Mouse (Mus musculus) heart, postnatal 25 days (tissue): Measurements from ENCODE around the gene Dnm1. TPM values are rescaled to one million over a fixed set of nuclear protein-coding genes. Genes with fewer than 3 reads are reported as not detected.
A peak's percentile ranks its signal among the peaks of the same experiment; 100 is the strongest.
"Not testable (repeated sequence)": the region's sequence is repeated elsewhere in the genome, so short reads cannot be mapped to it uniquely, and the experiment has no call there.

Source experiments
- DNase-seq: peaks from one replicate; pipeline ENCODE4 v3.0.0; 2022; ENCODE audit warnings: low spot score
- intact Hi-C: fragments of 180-260 bp; cut with DNase I; formaldehyde crosslinking; loops from one replicate; pipeline ENCODE4 v1.15.1; 2025
- total RNA-seq, 2 experiments: library from RNA; stranded (reverse); gene quantifications; 2 replicates each; pipeline ENCODE4 v1.2.3; 2021

Dnm1 gene
- total RNA-seq, 2 experiments from 2014 or later = 5.0 to 5.2 TPM

DNA sequence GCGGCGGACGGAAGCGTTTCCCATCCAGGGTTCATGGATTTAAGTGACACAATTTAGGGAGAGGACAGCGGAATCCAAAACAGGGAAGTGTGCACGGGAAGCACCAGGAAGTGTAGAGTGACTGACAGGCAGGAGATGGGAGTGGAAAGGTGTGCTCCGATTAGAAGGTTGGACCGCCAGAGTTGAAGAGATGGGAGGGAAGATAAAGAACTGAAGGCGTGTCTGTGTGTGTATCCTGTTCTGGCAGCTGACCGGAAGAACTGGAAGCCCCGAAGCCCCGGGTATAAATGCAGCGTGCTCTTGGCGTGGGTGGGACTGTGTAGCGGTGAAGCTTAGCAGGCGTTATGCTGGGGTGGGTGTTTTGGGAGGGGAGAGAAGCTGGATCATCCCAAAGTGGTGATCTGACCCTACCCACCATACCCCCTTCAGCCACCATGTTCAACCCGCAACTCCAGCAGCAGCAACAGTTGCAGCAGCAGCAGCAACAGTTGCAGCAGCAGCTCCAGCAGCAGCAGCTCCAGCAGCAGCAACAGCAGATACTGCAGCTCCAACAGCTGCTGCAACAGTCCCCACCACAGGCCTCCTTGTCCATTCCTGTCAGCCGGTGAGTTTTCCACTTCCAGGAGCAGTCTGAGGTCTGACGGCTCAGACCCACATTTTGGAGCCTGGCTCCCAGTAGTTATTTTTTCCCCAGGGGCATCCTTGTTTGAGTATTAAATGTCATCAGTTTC, 10.4 kb upstream of the Dnm1 start:
- intact Hi-C loops = loop anchor here (2.0 to 5.0 kb wide), 2 partner anchors 17 to 34 kb away; partner anchors contain the start of genes 1110008P14Rik and Ptges2
- DNase-seq = no peak

DNA sequence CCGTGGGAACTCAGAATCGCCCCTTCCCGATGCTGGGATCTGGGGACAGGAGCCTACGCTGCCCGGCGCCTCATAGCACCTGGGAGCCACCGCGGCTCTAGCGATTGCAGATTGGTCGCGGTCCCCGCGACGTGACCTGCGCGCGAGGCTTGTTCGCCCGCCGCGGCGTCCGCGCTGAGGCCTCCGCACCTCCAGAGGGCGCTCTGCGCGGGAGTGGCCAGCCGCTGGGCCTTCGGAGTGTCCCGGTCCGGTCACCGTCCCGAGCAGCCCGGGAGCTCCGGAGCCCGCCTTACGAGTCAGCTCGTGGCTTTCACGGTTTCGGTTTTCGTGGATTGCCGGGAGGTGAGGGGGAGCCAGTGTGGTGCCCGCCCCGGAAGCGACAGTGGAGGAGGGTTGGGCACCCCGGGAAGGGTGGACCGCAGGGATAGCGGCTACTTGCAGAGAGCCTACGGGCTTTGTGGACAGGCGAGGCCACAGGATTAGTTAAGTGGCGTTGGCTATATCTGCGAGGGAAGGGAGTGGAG, 9.7 kb upstream of the Dnm1 start:
- intact Hi-C loops = loop anchor here (2.0 to 5.0 kb wide), 2 partner anchors 18 to 34 kb away; partner anchors contain the start of genes 1110008P14Rik and Ptges2
- peak; percentile 88 for DNase-seq

DNA sequence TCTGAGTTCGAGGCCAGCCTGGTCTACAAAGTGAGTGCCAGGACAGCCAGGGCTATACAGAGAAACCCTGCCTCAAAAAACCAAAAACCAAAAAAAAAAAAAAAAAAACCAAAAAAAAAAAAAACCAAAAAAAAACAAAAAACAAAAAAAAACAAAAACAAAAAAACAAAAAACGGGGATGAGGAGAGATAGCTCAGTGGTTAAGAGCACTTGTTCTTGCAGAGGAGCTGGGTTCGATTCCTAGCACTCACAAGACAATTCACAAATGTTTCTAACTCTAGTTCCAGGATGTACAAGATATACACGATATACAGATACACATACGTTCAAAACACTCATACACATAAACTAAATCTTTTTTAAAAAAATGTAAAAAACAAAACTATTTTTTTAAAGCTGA, 9.1 kb upstream of the Dnm1 start:
- intact Hi-C loops = loop anchor here (2.0 to 5.0 kb wide), 2 partner anchors 19 to 35 kb away; partner anchors contain the start of genes 1110008P14Rik and Ptges2
- not testable (repeated sequence) for DNase-seq

DNA sequence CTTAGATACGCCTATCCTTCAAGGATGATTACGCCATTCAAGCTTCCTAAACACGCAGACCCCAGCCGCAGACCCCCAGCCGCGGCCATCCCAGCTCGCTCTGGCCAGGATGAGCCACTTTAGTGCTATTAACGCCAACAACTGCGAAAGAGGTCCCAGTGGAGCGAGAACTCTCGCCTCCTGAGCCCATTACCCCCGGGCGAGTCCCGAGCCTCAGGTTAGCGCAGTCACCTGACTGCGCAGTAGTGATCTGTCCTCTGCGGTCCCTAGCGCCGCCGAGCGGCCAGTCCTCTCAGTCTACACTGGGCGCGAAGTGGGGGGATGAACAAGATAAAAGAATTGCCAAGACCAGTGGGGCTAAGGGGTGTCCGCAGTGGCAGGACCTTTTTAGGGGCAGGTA, 8.3 kb upstream of the Dnm1 start:
- intact Hi-C loops = loop anchor here (5.0 kb wide), 1 partner anchor 36 kb away; the partner anchor contains the start of gene Ptges2
- peak; percentile 49 for DNase-seq

DNA sequence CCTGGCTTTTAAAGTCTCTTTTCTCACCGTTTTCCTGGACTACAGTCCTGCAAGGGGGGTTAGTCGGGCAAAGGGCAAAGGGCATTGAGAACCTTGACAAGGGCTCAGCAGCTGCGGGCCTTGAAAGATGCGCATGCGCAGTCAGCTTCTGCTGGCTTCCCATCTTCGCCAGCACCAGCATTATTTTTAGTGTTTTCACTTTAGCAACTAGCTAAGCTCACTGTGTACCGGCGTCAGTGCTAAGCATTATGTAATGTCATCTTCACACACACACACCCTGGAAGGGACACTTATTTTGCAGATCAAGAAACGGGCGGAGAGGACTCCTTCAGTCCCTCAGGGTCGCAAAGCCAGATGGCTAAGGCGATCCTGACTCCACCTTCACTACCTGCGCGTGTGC, 7.6 kb upstream of the Dnm1 start:
- peak; percentile 64 for DNase-seq
- intact Hi-C loops = loop anchor here (5.0 kb wide), 1 partner anchor 37 kb away; the partner anchor contains the start of gene Ptges2

DNA sequence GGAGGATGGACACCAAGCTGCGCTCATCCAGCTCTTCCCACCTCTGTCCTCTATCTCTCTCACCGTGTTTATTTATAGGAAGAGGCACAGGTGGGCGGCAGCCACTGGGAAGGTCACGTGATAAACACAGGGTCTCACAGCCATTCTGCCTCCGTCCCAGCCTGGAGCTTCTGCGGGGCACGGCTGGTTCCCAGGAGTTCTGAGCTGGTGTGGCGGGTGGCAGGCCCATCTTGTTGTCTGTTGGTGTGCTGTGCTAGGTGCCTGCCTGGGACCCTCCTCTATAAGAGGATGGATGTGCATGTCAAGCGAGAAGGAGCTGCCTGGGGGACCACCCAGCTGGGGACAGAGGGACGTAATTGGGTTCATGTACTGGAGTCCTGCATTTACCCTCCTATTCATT, 5.2 kb upstream of the Dnm1 start:
- intact Hi-C loops = no loop called here
- no peak for DNase-seq

DNA sequence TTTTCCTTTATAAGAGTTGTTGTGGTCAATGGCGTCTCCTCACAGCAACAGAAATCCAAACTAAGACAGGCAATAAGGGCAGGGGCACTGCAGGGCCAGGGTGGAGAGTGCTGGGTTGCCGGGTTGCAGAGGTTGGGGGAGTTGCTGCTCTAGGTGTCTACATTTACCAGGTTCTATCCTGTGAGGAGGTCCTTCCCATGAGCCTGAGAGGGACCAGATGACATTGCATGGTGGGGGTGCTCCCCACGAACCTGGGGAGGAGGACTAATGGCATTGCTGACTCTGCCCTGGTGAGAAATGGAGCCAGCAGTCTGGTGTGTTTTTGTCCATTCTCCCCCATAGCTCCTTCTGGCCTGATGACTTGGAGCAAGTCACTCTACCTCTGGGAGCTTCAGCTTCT, 4.6 kb upstream of the Dnm1 start:
- no peak for DNase-seq
- intact Hi-C loops = no loop called here

DNA sequence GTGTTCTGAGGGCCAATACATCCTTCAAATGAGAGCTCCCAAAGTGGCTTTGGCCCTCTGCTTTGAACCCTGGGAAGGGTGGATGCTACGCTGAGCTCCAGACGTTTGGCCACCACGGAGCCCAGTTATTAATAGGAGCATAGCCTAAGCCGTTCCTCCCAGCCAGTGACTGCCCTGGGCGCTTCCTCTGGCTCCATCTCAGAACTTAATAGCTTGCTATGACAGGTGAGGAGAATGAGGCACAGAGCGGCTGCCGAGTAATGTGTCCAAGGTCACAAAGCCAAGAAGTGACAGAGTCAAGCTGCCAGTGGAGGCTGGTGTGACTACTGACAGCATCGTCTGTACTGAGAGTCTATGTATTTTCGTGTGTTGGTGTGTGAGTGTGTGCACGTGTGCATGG, 3.1 kb upstream of the Dnm1 start:
- intact Hi-C loops = no loop called here
- no peak for DNase-seq

DNA sequence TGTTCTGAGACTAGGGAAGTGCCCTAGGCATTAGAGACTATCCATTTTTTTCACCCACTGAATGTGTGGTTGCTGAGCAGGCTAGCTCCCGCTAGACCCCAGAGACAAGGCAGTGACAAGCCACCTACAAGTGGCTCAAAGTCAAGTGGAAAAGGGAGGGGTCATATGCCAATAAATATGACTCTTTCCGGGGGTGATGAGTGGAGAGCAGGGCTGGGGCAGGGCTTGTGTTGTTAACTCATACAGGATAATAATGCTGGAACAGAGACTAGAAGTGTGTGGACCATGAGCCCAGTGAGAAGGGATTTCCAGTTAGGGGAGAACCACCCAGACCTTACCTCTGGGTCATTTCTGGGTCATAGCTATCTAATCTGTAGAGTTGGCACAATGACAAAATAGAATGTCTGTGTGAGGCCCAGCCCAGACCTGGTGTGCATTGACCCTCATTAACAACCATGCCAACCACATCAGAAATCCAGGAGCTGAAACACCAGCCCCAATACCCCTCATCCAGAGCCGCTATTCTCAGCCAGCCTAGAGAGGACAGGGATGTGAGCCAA, 1.3 kb upstream of the Dnm1 start:
- DNase-seq = no peak
- intact Hi-C loops = no loop called here

DNA sequence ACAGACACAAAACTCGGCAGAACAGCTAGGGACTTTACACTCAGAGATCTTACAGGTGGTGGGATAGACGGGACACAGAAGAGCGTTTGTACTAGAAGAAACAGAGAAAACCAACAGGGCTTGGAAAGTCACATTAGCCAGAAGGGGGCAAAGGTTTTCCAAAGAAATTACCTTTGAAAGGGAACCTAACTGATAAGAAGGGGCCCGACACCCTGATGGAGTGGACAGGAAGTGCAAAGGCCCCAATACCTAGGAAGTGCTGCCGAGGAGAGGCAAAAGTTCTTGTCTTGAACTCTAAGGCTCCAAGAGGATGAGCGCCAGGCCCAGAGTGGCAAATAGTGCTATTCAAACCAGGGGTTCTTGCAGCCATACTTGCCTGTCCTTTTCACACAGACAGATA, 698 bp upstream of the Dnm1 start:
- no peak for DNase-seq
- intact Hi-C loops = loop anchor here (2.0 kb wide), 1 partner anchor 133 kb away; no protein-coding TSS in a partner anchor

DNA sequence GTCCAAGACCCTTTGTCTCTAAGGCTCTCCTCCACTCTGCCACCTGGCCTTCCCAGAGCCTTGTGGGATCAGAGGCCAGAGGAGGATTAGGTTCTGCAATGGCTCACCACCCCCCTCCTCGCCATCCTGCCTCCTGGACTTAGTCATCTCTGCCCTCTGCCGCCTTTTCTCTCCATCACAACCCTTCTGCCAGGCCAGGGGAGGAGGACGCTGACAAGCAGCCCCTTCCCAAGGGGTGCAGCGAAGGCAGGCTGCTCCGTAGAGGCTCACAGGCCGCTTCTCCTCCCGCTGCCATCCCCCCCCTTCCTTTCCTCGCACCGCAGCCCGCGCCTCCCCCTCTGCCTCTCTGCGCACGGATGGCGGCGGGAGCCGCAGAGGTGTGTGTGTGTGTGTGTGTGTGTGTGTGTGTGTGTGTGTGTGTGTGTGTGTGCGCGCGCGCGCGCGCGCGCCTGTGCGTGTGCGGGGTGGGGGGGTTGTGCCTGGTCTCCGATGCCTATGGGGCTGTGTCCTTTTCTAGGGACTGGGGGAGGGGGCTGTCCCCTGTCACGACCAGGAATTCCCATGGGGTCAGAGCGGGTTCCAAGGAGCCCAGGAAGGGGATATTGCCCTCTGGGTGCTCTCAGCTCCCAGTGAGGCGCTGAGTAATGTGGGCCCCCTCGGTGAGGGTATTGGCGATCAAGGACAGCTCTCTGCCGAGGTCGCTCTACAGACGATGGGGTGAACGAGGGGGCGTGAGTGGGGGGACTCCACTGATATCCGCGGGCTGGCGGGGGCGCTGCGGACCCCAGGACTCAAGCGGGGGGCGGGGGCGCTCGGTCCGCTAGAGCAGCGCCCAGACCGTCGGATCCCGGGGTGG, 759 bp downstream of the Dnm1 start, which contains the start of gene Ciz1:
Ciz1 (plus strand) TSS at position 177 of the 856 bp plus-strand sequence.
- no peak for DNase-seq
- intact Hi-C loops = loop anchor here (2.0 kb wide), 1 partner anchor 134 kb away; no protein-coding TSS in a partner anchor

DNA sequence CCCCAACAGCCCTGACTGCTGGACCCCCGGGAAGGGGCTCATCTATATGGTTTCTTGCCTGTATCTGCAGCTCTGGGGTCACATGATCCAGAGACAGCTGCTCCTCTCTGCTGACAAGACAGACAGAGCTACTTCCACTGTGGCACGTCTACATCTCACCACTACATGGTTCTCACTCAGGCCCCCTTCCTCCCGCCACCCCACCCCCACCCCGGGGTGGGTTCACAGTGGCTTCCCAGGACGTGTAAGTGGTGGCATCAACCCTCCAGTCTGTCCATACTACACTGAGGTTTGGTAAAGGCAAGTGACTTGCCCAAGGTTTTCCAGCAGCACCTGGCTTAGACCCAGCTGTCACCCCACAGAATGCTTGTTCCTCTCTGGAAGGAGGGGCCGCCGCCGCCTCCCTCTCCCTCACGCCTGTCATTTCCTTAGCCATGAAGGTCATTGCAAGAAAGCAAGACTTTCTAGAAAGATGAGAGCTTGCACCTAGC, 1.6 kb downstream of the Dnm1 start:
- DNase-seq = no peak
- intact Hi-C loops = no loop called here

DNA sequence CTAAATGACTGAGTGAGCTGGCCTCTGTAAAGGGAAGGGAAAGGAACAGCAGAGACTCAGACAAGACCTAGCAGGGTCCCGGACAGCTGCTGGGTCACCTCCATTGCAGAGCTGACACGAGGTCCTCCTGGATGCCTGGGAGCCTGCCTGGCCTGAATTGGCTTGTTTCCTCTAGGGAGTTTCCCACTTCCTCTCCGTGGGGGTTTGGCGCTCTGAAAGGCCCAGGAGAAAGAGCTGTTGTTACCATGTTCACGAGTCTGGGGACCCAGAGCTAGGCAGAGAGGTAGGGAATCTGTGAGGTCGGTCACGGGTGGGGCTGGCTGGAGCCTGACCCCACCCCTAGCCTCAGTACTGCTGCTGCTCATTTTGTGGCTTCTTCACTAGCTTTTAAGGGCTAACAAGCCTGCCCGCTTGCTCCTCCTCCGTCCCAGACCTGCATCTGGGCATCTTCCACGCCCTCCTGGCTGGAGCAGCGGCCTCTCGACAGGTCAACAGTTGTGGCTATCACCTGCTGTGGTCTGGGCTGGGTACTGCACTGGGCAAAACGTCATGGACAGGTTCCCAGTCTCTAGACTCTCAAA, 2.6 kb downstream of the Dnm1 start:
- intact Hi-C loops = no loop called here
- DNase-seq = no peak

DNA sequence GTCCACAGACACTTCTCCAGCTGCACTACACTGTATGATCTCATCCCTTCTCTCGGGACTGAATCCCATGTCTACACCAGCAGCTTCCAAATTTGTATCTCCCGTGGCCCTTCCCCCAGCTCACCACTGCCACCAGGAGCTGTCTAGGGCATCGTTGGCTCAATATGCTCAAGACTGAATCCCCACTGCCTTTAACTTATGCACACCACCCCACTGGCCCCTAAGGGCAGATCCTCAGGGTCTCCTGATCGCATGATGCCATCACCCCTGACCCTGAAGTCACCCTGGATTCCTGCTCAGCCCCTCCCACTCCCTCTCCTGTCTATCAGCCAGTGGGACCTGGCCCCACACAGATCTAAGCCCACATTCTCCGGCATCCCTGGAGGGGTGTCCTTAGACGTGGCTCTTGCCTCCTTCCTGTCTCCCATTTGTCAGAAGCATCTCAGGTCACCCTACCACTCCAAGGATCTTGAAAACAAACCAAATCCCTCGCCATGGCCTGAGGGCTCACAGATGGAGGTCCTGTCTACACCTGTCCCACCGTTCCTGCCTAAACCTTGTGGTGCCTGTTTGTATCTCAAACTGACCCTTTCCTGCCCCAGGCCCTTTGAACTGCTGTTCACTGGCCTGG, 3.4 kb downstream of the Dnm1 start:
- intact Hi-C loops = no loop called here
- no peak for DNase-seq

DNA sequence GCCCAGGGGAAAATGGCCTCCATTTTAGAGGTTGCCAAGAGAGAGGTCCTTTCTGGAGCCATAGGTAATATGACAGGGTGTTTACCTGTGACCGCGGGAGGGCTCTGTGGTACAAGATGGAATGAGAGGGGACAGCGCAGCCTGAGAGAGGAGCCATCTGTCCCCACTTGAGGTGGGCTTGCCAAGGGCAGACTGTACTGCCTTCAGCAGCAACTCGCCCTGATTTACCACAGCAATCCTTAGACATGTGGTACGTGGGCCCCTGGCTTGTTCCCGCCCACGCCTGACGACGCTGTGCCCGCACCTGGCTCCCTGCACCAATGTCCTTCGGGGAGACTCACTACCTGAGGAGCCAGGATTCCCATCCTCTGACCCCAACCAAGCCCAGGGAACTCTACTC, 4.8 kb downstream of the Dnm1 start:
- intact Hi-C loops = no loop called here

DNA sequence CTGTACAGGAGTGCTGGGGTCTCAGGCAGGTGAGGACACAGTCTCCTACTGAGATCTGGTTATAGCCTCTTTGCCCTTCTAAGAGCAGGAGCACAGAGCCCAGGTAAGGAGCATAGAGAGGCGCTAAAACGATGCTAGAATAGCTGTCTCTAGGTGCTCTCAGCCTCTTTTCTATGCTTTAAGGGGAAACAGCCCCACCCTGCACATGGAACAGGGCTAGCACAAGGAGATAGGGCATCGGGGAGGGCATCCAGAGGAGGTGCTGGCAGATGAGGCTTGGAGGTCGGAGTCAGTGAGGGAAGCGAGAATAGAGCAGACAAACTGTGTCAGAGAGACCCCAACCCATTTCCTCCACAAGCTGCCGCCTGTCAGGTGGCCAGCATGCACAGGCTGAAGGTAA, 6.1 kb downstream of the Dnm1 start:
- DNase-seq = no peak
- intact Hi-C loops = no loop called here

More for the DNA sequence above, 4.8 kb downstream of the Dnm1 start:
- DNase-seq = no peak

DNA sequence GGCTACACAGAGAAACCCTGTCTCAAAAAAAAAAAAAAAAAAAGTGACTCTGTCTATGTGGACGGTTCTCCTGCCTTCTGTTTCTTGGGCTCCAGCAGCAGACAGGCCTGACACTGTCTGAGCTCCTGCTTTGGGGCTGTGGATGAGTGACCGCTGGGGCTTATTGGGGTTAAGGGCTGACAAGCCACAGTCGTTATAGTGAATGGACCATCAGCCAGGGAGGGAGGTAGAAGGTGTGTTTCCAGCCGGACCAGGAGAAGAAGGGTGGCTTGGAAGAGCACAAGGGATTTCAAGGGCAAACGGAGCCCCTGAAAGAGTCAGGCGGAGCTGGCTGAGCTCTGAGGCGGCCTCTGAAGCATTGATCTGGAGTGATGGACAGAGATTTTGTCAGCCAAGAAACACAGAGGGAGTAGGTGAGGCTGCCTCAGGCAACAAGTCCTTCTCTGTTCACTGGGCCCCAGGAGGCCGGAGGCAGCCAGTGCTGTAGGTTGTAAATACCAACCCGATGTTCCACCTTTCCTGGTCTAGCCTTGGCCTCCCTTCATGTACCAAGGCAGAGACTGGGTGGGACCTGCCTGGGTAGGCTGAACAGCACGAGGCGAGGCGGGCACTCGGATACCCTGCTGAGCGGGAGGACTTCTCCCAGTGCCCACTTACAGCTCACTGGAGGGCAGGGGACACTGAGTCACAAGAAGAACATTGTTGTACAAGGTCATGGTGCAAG, 8.4 kb downstream of the Dnm1 start:
- intact Hi-C loops = no loop called here
- DNase-seq = no peak

DNA sequence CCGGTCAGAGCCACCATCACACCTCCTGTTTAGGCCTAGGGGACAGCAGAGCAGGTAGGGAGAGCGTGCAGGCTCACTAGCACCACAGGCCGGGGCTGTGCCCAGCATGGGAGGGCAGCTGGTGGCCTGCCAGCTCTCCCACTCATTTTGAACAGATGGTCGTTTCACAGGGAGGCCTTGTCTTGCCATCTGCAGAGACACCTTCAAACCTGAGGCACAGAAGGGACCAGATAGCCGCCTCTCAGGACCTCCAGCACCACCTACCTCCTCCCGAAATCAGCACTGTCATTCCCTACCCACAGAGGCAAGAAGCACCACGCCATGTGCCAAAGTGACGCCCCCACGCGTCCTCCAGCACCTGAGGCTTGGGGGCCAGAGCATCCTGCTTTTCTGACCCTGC, 9.1 kb downstream of the Dnm1 start:
- intact Hi-C loops = no loop called here
- no peak for DNase-seq

DNA sequence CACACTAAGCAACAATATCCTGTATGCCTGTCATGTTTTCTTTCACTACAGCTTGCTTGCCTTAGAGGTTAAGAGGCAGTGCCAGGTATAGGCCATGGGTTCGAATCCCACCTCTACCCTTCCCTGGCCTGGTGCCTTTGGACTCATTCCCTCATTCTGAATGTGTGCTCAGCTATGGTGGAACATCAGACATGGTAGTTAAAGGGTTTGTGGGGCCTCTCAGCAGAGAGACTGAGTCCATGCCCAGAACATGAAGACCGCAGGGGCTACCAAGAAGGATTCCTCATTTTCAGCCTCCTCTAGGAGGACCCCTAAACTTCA, 9.8 kb downstream of the Dnm1 start:
- intact Hi-C loops = no loop called here
- no peak for DNase-seq
